Mouse (Mus musculus) midbrain, embryonic 14.5 days (tissue): ENCODE measurements around the gene Ppp2r5c. TPM values are rescaled to one million over a fixed set of nuclear protein-coding genes. Genes with fewer than 3 reads are reported as not detected.

Experiments
- ATAC-seq: fragments of 200-750 bp; cut with Nextera tagmentation; 2 replicates; pipeline ENCODE4 v1.8.0; 2017; ENCODE audit warnings: moderate number of reproducible peaks, moderate library complexity; ENCODE audit not compliant: low FRiP score, low TSS enrichment
- DNase-seq: peaks from one replicate; pipeline ENCODE4 v3.0.0-alpha.2; 2015
- H3K27ac ChIP-seq: fragments of 300-500 bp; sonication (generic); replicated peaks from 2 replicates; pipeline ENCODE4 v1.5.1; 2014; ENCODE audit warnings: mild to moderate bottlenecking, low read depth, low read length, moderate library complexity
- H3K27me3 ChIP-seq: fragments of 300-500 bp; sonication (generic); 2 replicates; pipeline ENCODE4 v1.6.1; 2014; ENCODE audit warnings: low read length, control low read depth, mixed read lengths; ENCODE audit not compliant: control insufficient read depth, insufficient read depth
- H3K36me3 ChIP-seq: fragments of 300-500 bp; sonication (generic); 2 replicates; pipeline ENCODE4 v1.6.1; 2014; ENCODE audit warnings: low read length, control low read depth; ENCODE audit not compliant: control insufficient read depth, insufficient read depth
- H3K4me1 ChIP-seq: fragments of 300-500 bp; sonication (generic); 2 replicates; pipeline ENCODE4 v1.6.1; 2014; ENCODE audit warnings: mild to moderate bottlenecking, antibody characterized with exemption, low read length, control low read depth; ENCODE audit not compliant: control insufficient read depth, insufficient read depth
- H3K4me2 ChIP-seq: fragments of 300-500 bp; sonication (generic); 2 replicates; pipeline ENCODE4 v1.6.1; 2014; ENCODE audit warnings: mild to moderate bottlenecking, low read length, moderate library complexity
- H3K4me3 ChIP-seq: fragments of 300-500 bp; sonication (generic); replicated peaks from 2 replicates; pipeline ENCODE4 v1.5.1; 2014; ENCODE audit warnings: low read depth, low read length
- H3K9ac ChIP-seq: fragments of 300-500 bp; sonication (generic); replicated peaks from 2 replicates; pipeline ENCODE4 v1.6.1; 2014; ENCODE audit warnings: mild to moderate bottlenecking, low read length, moderate library complexity
- H3K9me3 ChIP-seq: fragments of 300-500 bp; sonication (generic); 2 replicates; pipeline ENCODE4 v1.6.1; 2016; ENCODE audit warnings: low read length, control low read depth, mixed read lengths; ENCODE audit not compliant: control insufficient read depth
- WGBS: fragments of 180-500 bp; shearing (Covaris S2); extraction: QIAGEN DNeasy Blood & Tissue Kit; methylation state at CpG from one replicate; pipeline ENCODE4 v1.1.7; 2014; 5-methylcytosine and 5-hydroxymethylcytosine counted together
- polyA plus RNA-seq: library from polyadenylated mRNA; unstranded; fragments of >200 nt; fragmentation: Nextera tagmentation; extraction: Ambion mirVana; gene quantifications from 2 replicates; pipeline ENCODE4 v1.2.1, GENCODE M21; 2014

The Ppp2r5c gene
- polyA plus RNA-seq, 1 experiment from 2014 or later = 158 TPM

GRCm38 (mm10) chr12:110477906-110478305 is 31.0 kb downstream of the Ppp2r5c start:
- H3K4me1 ChIP-seq = no peaks in the 10 kb centered on the region
- no peak overlapping the region for H3K4me2 ChIP-seq
- WGBS = 90% methylated on average over 8 of the region's 8 CpGs
- no peaks in the 10 kb centered on the region for H3K9me3 ChIP-seq
- H3K9ac ChIP-seq = no peak overlapping the region
- ATAC-seq = no peak
- H3K27ac ChIP-seq = no peak overlapping the region
- no peaks in the 10 kb centered on the region for H3K27me3 ChIP-seq
- H3K36me3 ChIP-seq = peaks cover 3% of the 10 kb centered on the region; the same call in 1 of the 2 replicates
- no peak for DNase-seq
- H3K4me3 ChIP-seq = no peak overlapping the region

GRCm38 (mm10) chr12:110478601-110479008 is 31.7 kb downstream of the Ppp2r5c start:
- H3K9ac ChIP-seq = no peak overlapping the region
- H3K9me3 ChIP-seq = no peaks in the 10 kb centered on the region
- no peak overlapping the region for H3K4me2 ChIP-seq
- 63% methylated on average over 9 of the region's 9 CpGs for WGBS
- H3K27ac ChIP-seq = no peak overlapping the region
- no peak for ATAC-seq
- H3K4me3 ChIP-seq = no peak overlapping the region
- H3K36me3 ChIP-seq = peaks cover 3% of the 10 kb centered on the region; the same call in 1 of the 2 replicates
- H3K27me3 ChIP-seq = no peaks in the 10 kb centered on the region
- H3K4me1 ChIP-seq = no peaks in the 10 kb centered on the region
- DNase-seq = no peak

GRCm38 (mm10) chr12:110479268-110479667 is 32.3 kb downstream of the Ppp2r5c start:
- no peaks in the 10 kb centered on the region for H3K4me1 ChIP-seq
- WGBS = 82% methylated on average over 12 of the region's 12 CpGs
- H3K27me3 ChIP-seq = no peaks in the 10 kb centered on the region
- no peaks in the 10 kb centered on the region for H3K9me3 ChIP-seq
- no peak overlapping the region for H3K4me3 ChIP-seq
- peaks cover 3% of the 10 kb centered on the region; the same call in 1 of the 2 replicates for H3K36me3 ChIP-seq
- H3K9ac ChIP-seq = no peak overlapping the region
- no peak overlapping the region for H3K4me2 ChIP-seq
- H3K27ac ChIP-seq = no peak overlapping the region
- no peak for ATAC-seq
- no peak for DNase-seq

DNA sequence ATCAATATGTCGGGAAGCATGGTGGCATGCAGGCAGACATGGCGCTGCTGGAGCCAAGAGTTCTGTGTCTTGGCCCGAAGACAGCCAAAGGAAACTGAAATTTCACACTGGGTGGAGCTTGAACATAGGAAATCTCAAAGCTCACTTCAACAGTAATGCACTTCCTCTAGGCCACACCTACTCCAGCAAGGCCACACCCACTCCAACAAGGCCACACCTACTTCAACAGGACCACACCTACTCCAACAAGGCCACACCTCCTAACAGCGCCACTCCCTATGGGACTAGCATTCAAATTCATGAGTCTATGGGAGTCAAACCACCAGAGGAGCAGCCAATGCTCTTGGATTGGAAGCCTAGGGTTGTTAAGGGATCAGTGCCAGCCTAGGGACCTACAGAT is 33.8 kb downstream of the Ppp2r5c start:
- DNase-seq = no peak
- Histone ChIP-seq H3K4me3 (no peak overlapping the region), H3K27me3 (no peaks in the 10 kb centered on the region), H3K4me1 (peaks cover 4% of the 10 kb centered on the region; the same call in 1 of the 2 replicates), H3K27ac (no peak overlapping the region), H3K9me3 (no peaks in the 10 kb centered on the region), H3K4me2 (no peak overlapping the region), H3K36me3 (peaks cover 3% of the 10 kb centered on the region; the same call in 1 of the 2 replicates), H3K9ac (no peak overlapping the region)
- no peak for ATAC-seq
- whole genome bisulfite sequencing = 88% methylated on average over 4 of the region's 4 CpGs

- ATAC-seq (no peak), DNase-seq (no peak)
- H3K9me3 ChIP-seq = no peaks in the 10 kb centered on the region
- no peak overlapping the region for H3K4me2 ChIP-seq
- no peaks in the 10 kb centered on the region for H3K27me3 ChIP-seq
- no peak overlapping the region for H3K9ac ChIP-seq
- 0 out of 2 replicates have a peak, but pooled peaks cover 2% of the 10 kb centered on the region for H3K36me3 ChIP-seq
- 35% methylated on average over 6 of the region's 6 CpGs for WGBS
- H3K4me1 ChIP-seq = peaks cover 21% of the 10 kb centered on the region
- H3K27ac ChIP-seq = no peak overlapping the region
- no peak overlapping the region for H3K4me3 ChIP-seq
Observed at GRCm38 (mm10) chr12:110483761-110484160, 36.8 kb downstream of the Ppp2r5c start.

DNA sequence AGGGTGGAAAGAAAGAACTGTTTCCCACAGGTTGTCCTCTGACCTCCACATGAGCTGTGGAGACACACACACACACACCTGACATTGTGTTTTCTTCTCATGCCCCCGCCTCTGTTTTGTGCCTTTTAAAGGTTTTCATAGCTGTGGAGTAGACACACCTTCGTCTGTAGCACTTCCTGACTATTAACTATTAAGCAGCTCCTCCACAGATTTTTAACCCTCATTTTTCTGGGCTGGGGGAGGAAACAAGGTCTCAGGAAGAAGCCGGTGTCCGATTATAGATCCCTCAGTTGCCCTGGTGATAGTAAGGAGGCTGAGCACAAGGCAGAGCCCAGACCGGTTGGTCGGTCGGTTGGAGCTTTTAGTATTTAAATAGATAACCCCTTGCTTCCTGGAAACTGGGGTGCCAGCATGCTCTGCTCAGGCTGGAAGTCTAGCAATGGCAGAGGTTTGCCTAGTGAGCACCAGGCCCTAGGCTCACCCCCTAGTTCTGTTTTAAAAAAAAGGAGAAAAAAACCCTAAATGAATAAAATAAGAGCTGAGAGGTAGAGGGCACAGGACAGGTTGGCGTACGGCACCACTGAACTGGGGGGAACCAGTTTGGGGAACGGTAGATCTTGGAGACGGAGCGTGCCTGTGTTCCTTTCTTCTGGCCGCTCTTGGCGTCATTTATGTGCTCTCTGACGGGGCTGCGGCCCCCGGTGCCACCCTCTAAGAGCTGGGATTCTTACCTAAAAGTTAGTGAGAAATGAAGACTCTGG is 38.1 kb downstream of the Ppp2r5c start:
- DNase-seq (peak; percentile 25), ATAC-seq (peak; percentile 29; the same call in 1 of the 2 replicates)
- peaks cover 21% of the 10 kb centered on the region for H3K4me1 ChIP-seq
- H3K27ac ChIP-seq = peak overlapping the region; percentile 96
- WGBS = 2% methylated on average over 17 of the region's 17 CpGs
- peak overlapping the region; percentile 74 for H3K9ac ChIP-seq
- no peaks in the 10 kb centered on the region for H3K27me3 ChIP-seq
- H3K4me3 ChIP-seq = peak overlapping the region; percentile 64
- no peaks in the 10 kb centered on the region for H3K9me3 ChIP-seq
- H3K36me3 ChIP-seq = no peaks in the 10 kb centered on the region
- H3K4me2 ChIP-seq = peak overlapping the region; percentile 96

DNA sequence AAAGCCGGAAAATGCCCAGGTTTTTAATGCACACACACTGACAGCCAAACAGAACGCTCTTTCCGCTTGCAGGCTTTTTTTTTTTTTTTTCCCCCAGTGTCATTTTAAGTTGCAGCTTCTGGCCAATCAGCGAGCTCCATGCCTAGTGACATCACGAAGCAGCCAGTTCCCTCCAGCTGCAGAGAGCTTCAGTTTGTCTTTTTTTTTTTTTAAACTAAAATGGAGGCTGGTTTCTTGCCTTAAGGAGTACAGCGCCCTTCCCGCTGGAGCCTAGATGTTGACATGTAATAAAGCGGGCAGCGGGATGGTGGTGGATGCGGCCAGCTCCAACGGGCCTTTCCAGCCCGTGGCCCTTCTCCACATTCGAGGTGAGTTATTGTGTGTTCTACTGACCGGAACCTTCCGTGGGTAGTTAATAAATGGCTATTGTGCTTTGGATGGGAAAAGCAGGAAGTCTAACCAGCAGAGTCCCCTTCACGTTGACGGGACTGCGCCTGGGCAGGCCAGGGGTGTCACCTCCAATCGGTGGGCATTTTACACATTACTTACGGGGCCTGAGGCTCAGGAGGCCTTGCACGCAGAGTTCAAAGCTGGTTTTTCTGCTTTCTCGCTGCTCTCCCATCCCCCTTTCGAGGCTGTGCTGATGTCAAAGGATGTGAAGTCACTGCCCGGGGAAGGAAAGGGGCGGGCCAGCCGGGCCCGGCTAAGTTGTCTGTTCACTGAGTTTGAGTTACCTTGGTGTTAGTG is 38.8 kb downstream of the Ppp2r5c start:
- H3K36me3 ChIP-seq = no peaks in the 10 kb centered on the region
- no peaks in the 10 kb centered on the region for H3K27me3 ChIP-seq
- WGBS = under 1% methylated on average over 27 of the region's 27 CpGs
- ATAC-seq (peak; percentile 87), DNase-seq (peak; percentile 93)
- peak overlapping the region; percentile 96 for H3K4me2 ChIP-seq
- no peaks in the 10 kb centered on the region for H3K9me3 ChIP-seq
- peak overlapping the region; percentile 64 for H3K4me3 ChIP-seq
- H3K9ac ChIP-seq = peak overlapping the region; percentile 74
- peak overlapping the region; percentile 96 for H3K27ac ChIP-seq
- peaks cover 21% of the 10 kb centered on the region for H3K4me1 ChIP-seq

DNA sequence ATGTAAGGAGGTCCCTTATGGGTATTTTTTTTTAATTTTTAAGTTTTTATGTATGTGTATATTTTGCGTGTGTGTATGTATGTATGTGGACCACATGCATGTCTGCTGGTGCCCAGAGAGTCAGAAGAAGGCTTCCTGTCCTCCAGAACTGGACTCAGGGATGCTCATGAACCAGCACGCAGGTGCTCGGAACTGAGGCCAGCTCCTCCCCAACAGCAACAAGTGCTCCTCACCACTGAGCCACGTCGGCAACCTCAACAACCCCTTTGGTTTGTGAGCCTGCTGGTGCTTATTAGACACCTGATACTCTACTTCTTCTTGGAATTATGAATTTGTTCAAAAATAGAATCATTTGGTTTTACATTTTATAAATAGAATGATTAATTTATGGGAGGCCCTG is 39.9 kb downstream of the Ppp2r5c start:
- Histone ChIP-seq H3K4me3 (peak overlapping the region; percentile 64), H3K9me3 (no peaks in the 10 kb centered on the region), H3K4me1 (peaks cover 21% of the 10 kb centered on the region), H3K9ac (peak overlapping the region; percentile 74), H3K27me3 (no peaks in the 10 kb centered on the region), H3K4me2 (peak overlapping the region; percentile 96), H3K36me3 (no peaks in the 10 kb centered on the region), H3K27ac (no peak overlapping the region)
- WGBS = 87% methylated on average over 5 of the region's 5 CpGs
- no peak for DNase-seq
- ATAC-seq = no peak
